Mouse (Mus musculus): ENCODE results near the gene Agtrap.

DNA sequence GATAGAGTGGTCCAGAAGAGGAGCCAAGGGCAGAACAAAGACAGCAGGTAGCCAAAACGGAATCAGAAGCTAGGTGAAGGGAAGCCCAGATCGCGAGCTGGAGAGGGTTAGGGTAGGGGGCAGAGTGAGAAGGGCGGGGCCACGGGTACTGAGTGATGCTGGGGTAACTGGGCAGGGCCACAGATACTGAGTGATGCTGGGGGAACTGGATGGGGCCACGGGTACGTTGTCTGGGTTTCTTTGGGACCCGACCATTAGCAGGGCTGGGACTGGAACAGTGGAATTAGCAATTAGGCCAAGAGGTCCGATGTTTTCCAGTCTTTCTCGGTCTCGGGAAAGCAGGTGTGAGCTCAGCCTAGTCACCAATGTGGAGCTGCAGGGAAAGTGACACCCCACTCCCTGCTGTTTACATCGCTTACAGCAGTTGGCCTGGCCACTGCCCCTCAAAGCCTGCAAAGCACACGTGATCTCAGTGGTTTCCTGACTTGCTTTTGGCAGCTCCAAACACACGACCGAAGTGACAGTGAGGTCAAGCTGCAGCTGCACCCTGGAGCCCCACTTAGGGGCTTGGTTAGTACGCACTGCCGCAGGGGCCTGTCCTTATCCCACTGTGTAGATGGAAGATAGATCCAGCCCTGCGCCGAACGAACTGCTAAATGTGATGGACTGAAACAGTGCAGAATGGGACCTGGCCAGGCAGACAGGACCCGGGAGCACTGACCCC, 4.5 kb downstream of the Agtrap start:
- TF ChIP-seq EP300 (IDR thresholded peaks at IDR 0.05; ENCODE audit: low read depth) (no peak), CTCF (IDR thresholded peaks at IDR 0.05; ENCODE audit: low read depth) (no peak)
